Mouse (Mus musculus) cortical plate, adult 2 months (tissue): ENCODE data around the gene Tfb1m. TPM values are rescaled to one million over a fixed set of nuclear protein-coding genes. Genes with fewer than 3 reads are reported as not detected.
A peak's percentile ranks its signal among the peaks of the same experiment; 100 is the strongest.

ENCODE experiments used
- H3K27ac ChIP-seq: fragments of 200-500 bp; 2 replicates; pipeline ENCODE4 v1.5.1; 2012; ENCODE audit warnings: low read length, control low read depth, inconsistent platforms; ENCODE audit not compliant: insufficient read depth
- H3K4me1 ChIP-seq: fragments of 200-500 bp; 2 replicates; pipeline ENCODE4 v1.6.1; 2011; ENCODE audit warnings: low read length; ENCODE audit not compliant: control insufficient read depth, insufficient read depth
- H3K4me3 ChIP-seq: fragments of 200-500 bp; 2 replicates; pipeline ENCODE4 v1.5.1; 2011; ENCODE audit warnings: mild to moderate bottlenecking, low read length, control low read depth; ENCODE audit not compliant: insufficient read depth
- CTCF ChIP-seq: fragments of 200-500 bp; IDR thresholded peaks from 2 replicates; pipeline ENCODE4 v1.5.1; 2011; ENCODE audit warnings: mild to moderate bottlenecking, control low read depth, low read length; ENCODE audit not compliant: insufficient read depth; ENCODE audit errors: extremely low read depth
- POLR2A ChIP-seq: fragments of 200-500 bp; IDR thresholded peaks from 2 replicates; pipeline ENCODE4 v1.6.1; 2011; ENCODE audit warnings: mild to moderate bottlenecking, low read length, control low read depth; ENCODE audit not compliant: insufficient read depth; ENCODE audit errors: extremely low read depth
- polyA plus RNA-seq: library from polyadenylated mRNA; depleted of rRNA; stranded (reverse); fragments of >200 nt; gene quantifications from 2 replicates; pipeline ENCODE4 v1.2.3, GENCODE M21; 2012; rRNA removed

Tfb1m gene
- polyA plus RNA-seq, 1 experiment = 7.2 TPM

- Histone ChIP-seq H3K4me3 (peak overlapping the region; percentile 45), H3K4me1 (no peaks in the 10 kb centered on the region; the same call in 1 of the 2 replicates)
Measured at GRCm38 (mm10) chr17:3481576-3482575, 75.7 kb downstream of the Tfb1m start.

GRCm38 (mm10) chr17:3476546-3476945 lies 81.0 kb downstream of the Tfb1m start:
- H3K4me1 ChIP-seq = peaks cover 4% of the 10 kb centered on the region; the same call in 1 of the 2 replicates
- TF ChIP-seq CTCF = no peak
- TF ChIP-seq POLR2A = no peak
- H3K4me3 ChIP-seq = no peak overlapping the region
- no peak overlapping the region for H3K27ac ChIP-seq

More at GRCm38 (mm10) chr17:3481576-3482575, 75.7 kb downstream of the Tfb1m start:
- H3K27ac ChIP-seq = peak overlapping the region; percentile 79
- TF ChIP-seq POLR2A = peak; percentile 66
- peak; percentile 28; the same call in 1 of the 2 replicates for TF ChIP-seq CTCF

- peaks cover 5% of the 10 kb centered on the region; the same call in 1 of the 2 replicates for H3K4me1 ChIP-seq
- H3K4me3 ChIP-seq = no peak overlapping the region
- no peak overlapping the region for H3K27ac ChIP-seq
- TF ChIP-seq CTCF = no peak
Measured at GRCm38 (mm10) chr17:3472018-3472417, 85.6 kb downstream of the Tfb1m start.

Other genes starting within 250 kb of the Tfb1m start
- 65.3 and 75.3 TPM in 2 replicates for gene Tiam2, start 231.2 kb downstream of the Tfb1m start, polyA plus RNA-seq
- 0.95 and 1.0 TPM in 2 replicates for gene Cldn20, start 25.2 kb downstream of the Tfb1m start, polyA plus RNA-seq
- gene Nox3, start 138.5 kb upstream of the Tfb1m start, polyA plus RNA-seq = not detected in 2 replicates